Mouse (Mus musculus) frontal cortex, postnatal 14 days (tissue): ENCODE measurements around the gene Lipn.

Experiments
- DNase-seq, 2 experiments: peaks; one replicate each; pipeline ENCODE4 v3.0.0; 2022; ENCODE audit warnings: low spot score in 2 of 2

The Lipn gene

DNA sequence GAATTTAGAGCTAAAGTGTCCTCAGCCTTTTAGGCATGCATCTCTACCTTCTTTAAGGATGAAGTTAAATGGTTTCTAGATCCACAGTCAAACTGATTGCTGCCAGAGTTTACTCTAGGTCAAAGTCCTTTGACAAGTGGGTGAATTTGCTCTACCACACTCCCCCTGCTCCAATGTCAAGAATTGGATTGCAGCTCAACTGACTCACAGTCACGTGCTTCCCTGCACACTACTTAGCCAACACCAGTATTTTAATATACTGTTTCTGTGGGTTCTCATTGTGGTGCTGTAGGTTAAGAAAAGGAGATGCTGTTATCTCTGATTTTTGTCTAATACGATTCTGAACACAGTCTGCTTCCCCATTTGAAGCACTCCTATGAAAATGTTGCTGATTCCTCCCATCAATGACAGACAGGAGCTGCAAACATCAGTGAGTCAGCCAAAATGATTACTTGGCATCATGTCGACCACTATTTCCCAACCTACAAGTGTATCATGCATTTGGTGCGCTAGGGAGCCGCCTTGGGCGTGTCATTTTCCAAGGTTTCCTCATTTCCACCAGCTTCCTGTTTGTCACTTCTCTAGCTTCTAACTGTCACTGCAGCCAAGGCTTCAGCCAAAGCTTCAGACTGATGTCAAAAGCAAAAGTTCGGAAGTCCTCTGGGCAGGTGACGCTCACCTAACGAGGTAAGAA lies at the start of gene Lipn:
Lipn (plus strand) TSS at position 580 of the 694 bp plus-strand sequence.
- no peak for DNase-seq

- no peak for DNase-seq
Measured at GRCm38 (mm10) chr19:34021440-34022172, 45.6 kb upstream of the Lipn start.

DNA sequence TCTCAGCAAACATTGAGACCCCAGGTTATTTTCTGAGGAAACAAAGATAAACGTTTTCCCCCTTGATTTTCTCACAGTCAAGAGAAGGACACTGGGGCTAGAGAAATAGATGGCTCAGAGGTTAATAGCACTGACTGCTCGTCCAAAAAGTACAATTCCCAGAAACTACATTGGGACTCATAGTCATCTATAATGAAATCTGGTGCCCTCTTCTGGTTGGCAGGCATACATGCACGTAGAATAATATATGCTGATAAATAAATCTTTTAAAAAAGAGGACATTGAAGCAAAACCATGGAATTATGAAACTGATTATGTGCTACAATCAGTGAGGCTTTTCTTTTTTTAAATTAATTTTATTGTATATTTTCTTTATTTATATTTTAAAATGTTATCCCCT lies 44.4 kb upstream of the Lipn start:
- no peak for DNase-seq

DNA sequence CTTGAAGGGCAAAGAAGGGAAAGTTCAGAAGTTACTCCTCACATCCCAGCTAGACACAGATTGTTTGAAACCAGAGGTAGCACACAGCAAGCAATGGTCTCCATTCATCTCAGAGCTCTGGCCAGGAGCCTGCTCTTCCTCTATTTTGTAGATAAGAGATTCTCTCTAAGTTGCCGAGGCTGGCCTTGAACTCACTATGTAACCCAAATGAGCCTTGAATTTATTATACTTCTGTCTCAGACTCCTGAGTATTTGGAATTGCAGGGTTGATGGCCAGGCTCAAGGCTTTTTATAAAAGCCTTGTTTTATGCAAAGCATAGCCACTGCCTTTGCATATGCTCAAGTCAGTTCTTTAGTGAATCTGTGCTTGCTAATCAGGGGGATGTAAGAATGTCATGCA lies 27.4 kb upstream of the Lipn start:
- DNase-seq = no peak

DNA sequence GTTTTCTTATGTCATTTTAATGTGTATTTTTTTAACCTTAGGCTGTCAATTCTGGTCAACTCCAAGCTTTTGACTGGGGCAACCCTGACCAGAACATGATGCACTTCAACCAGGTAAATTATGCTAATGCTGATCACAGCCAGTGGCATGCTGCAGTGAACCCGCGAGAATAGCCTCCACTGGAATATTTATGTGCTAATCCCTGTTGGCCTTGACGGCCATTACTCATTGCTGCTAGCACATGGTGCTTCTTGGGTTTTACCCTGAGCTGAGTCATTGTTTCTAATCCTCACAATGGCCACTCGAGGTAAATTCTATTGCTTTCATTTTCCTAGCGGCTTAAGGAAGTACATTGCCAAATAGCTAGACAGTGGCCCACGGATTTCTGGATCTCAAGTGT lies 24.1 kb upstream of the Lipn start:
- DNase-seq = no peak

GRCm38 (mm10) chr19:34049371-34050039 lies 17.7 kb upstream of the Lipn start:
- DNase-seq = no peak

- DNase-seq = no peak
Measured at GRCm38 (mm10) chr19:34051502-34051901, 15.7 kb upstream of the Lipn start.

DNA sequence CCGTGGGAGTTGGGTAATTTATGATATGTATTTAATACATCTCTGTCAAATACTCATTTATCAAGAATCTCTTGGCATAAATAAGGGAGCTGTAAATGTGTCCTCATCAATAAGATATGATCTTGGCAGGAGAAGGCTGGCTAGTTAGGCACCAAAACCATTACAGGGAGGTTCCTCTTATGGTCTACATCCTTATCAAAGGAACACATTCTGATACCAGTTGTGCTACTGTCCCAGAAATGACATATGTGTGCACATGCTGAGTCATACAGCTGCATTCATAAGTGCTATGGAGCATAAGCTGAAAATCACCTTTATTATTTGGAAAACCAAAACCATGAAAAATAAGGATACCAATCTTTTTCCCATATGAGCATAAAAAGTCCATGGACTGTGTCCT lies 3.6 kb upstream of the Lipn start:
- no peak for DNase-seq

DNA sequence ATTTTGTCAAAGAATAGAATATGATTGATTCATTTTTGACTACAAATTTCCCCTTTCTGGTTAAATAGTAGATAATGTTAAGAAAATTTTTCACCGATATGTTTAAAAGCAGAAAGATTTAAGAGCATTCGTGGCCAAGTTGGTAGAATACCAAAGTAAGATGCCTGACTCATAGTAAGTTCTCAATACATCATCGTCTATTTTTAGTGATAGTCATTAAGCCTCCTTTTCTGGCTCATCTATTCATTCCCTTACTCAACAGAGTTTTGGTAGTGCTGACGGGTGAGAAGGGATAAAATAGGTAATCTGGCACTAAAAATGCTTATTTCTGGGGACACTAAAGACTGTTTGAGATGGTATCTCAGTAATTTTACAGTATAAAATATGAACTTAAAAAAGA lies 3.1 kb upstream of the Lipn start:
- no peak for DNase-seq

GRCm38 (mm10) chr19:34074239-34074638 lies 7.1 kb downstream of the Lipn start:
- no peak for DNase-seq

GRCm38 (mm10) chr19:34078130-34078529 lies 11.0 kb downstream of the Lipn start:
- DNase-seq = no peak

GRCm38 (mm10) chr19:34089011-34089680 lies 22.0 kb downstream of the Lipn start:
- no peak for DNase-seq

DNA sequence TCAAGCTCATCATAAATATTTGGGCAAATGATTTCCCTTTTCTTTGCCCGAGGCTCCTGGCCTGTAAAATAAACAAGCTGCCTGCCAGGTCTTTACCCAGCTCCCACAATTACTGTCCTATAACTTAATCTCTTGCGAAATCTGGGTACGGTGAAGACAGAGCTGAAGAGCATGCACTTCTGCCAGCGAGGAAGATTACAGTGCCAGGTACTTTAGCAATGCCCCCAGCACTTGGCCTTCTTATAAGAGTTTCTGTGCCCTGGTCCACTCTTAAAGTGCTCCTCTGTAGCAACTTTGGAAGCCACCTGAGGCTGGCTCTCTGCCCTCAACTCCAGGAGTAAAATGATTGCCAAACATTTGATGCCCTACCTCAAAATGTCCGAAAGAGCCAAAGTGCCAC lies 28.2 kb downstream of the Lipn start:
- no peak for DNase-seq

DNA sequence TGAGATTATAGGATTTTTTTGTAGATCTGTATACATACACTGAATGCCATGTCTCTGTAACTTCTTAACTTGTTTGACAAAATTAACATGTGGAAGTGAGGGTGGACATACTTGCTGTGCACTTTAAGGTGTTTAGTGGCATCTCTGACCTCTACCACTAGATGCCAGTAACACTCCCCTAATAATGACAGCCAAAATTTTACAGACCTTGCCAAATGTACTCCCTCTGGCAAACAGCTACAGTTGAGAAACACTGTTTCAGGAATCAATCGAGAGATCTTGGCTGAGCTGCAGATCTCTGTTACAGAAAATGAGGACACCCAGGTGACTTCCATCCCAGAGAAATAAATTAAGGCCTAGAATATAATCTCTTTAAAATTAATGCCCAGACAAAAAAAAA lies 29.1 kb downstream of the Lipn start:
- no peak for DNase-seq

DNA sequence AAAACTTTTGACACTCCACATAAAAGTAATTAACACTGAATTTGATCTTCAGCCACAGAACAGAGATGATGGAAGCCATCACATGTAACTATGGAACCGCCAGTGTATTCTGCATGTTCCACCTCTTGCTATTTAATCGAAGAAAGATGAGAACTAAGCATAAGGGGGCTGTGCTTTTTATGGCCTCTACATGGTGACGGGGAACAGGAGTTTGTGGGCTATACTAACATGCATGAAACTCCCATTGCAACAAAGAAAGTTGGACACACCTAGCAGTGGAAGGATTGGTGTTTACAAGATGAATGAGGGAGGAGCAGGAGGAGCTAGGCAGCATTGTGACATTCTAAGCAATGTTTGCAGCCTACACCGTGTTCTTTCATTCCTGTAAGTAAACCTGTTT lies 33.5 kb downstream of the Lipn start, which contains the start of gene Lipm:
Lipm (plus strand) TSS at position 301 of the 400 bp plus-strand sequence.
- no peak for DNase-seq

DNA sequence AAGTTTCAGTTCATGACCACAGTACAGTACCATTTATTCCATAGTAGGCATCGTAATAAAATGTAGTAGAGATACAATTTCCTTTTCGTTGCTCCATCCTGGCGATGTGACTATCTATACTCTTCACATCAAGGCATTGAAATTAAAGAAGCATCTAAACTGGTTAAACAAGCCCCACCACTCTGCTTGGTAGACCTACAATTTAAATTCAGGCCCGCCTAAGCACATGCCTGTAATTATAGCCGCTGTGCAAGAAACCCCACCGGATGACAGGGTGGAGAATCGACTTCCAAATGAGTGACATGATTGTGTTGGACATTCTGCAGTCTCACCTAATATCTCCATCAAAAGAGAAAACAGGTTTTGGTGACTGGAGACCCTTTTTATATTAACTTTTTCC lies 34.7 kb downstream of the Lipn start:
- DNase-seq = no peak

GRCm38 (mm10) chr19:34104841-34105240 lies 37.7 kb downstream of the Lipn start:
- no peak for DNase-seq

- no peak for DNase-seq
Measured at GRCm38 (mm10) chr19:34119102-34119501, 51.9 kb downstream of the Lipn start.

DNA sequence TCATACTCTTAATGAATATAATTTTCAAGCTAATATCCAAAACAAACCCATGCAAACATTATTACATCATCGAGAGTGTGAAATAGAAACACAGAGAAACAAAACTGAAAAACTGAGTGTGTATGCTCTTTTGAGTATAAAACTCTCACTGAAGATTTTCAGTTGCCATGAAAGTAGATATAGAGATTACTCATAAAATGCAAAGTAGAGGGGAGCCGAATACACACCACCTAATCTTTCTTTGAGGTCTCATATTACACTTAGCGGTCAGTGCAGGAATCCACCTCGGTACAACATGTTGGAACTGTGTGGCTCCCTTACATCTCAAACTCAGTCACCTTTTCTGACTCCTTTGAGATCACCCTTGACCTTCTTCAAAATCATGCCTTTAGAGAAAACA lies 52.5 kb downstream of the Lipn start:
- no peak for DNase-seq

- no peak for DNase-seq
Measured at GRCm38 (mm10) chr19:34120107-34120731, 53.1 kb downstream of the Lipn start.
